Mouse (Mus musculus): ENCODE results near the gene Ubqln1.
A peak's percentile ranks its signal among the peaks of the same experiment; 100 is the strongest.

GRCm38 (mm10) chr13:58158099-58158912 is 57.1 kb downstream of the Ubqln1 start:
- TF ChIP-seq CTCF (IDR thresholded peaks at IDR 0.05; ENCODE audit: low read depth) (peak; percentile 94), EP300 (optimal IDR thresholded peaks at IDR 0.05) (no peak)

Measured in stomach, postnatal 0 days (tissue).